ENCODE assay signal across 16 mouse cellular contexts in genomic region chr4:102592541-102592940, GRCm38 (mm10).
DNase-seq lines count a peak whose midpoint lies in the region; ATAC-seq and TF ChIP-seq lines count a peak whose summit lies in the region.
"Had no signal": no experiment of that assay in that cellular context is flagged by ENCODE, and none has a peak within 500 bp of the region (broad histone marks: within the 10 kb centered on the region; RNA-seq: fewer than 3 reads in every experiment).

No protein-coding gene starts in this region.

- DNase-seq in heart, adult 11 months: peak; percentile 65
- DNase-seq in CH12.LX (ENCODE audit: extremely low read depth): no peak
- no peak for DNase-seq in midbrain, embryonic 14.5 days
- DNase-seq in lung, postnatal 36 days: no peak
- no peak for DNase-seq in kidney, adult 11 months
- DNase-seq: cerebellum, adult 18-20 months; heart, postnatal 10 days; lung, adult 2 months; thymus, adult 18-20 months had no signal

- no peak overlapping the region for H3K4me2 ChIP-seq in heart, embryonic 11.5 days
- 0 out of 2 replicates have a peak overlapping the region, but pooled peaks have one; percentile 44 for H3K4me2 ChIP-seq in CH12.LX (ENCODE audit: insufficient read depth, low read depth, poor library complexity, severe bottlenecking)
- H3K4me2 ChIP-seq in hindbrain, embryonic 13.5 days: peak overlapping the region; percentile 56
- H3K4me2 ChIP-seq in midbrain, embryonic 14.5 days (ENCODE audit: low read length): peak overlapping the region; percentile 54
- H3K4me2 ChIP-seq: intestine, embryonic 15.5 days; limb, embryonic 15.5 days had no signal

- dilution Hi-C loops in CH12.LX (cut with MboI; ENCODE audit: extremely low pct_ligation_motif_present, extremely low pct_unique_long_range_greater_than_20kb, low sequenced_read_pairs): no loop called here

- TF ChIP-seq CTCF in CH12.LX (conservative IDR thresholded peaks at IDR 0.05 in 1 of 2, IDR thresholded peaks at IDR 0.05 in 1 of 2; ENCODE audit: low read depth in 2 of 2, low read length in 2 of 2): no peak

- H3K4me3 ChIP-seq in heart, embryonic 11.5 days (ENCODE audit: low read depth, low read length): no peak overlapping the region
- H3K4me3 ChIP-seq in CH12.LX (replicated peaks in 1 of 3; ENCODE audit: low read depth in 2 of 3, low read length in 2 of 3, poor library complexity in 1 of 3): no peak overlapping the region
- H3K4me3 ChIP-seq in hindbrain, embryonic 13.5 days: peak overlapping the region; percentile 17; the same call in 1 of the 2 replicates
- H3K4me3 ChIP-seq in midbrain, embryonic 14.5 days (replicated peaks; ENCODE audit: low read depth, low read length): peak overlapping the region; percentile 29
- H3K4me3 ChIP-seq: intestine, embryonic 15.5 days; limb, embryonic 15.5 days; myocyte had no signal

- no peak for TF ChIP-seq RAD21 in CH12.LX (IDR thresholded peaks at IDR 0.05; ENCODE audit: low read depth, low read length)

- peak; percentile 72 for TF ChIP-seq EP300 in CH12.LX (IDR thresholded peaks at IDR 0.05; ENCODE audit: low read length)

- no peak for ATAC-seq in heart, embryonic 11.5 days (replicated peaks; ENCODE audit: insufficient number of reproducible peaks, low FRiP score, low TSS enrichment)
- ATAC-seq in hindbrain, embryonic 13.5 days (ENCODE audit: low FRiP score): no peak
- ATAC-seq in midbrain, embryonic 14.5 days (ENCODE audit: low FRiP score, low TSS enrichment): no peak

- H3K79me2 ChIP-seq in CH12.LX (replicated peaks; ENCODE audit: control insufficient read depth, extremely low read depth, insufficient read depth, poor library complexity, severe bottlenecking): peaks cover 64% of the 10 kb centered on the region

- no peak overlapping the region for H3K9ac ChIP-seq in heart, embryonic 11.5 days (ENCODE audit: low read depth, low read length)
- no peak overlapping the region for H3K9ac ChIP-seq in CH12.LX (ENCODE audit: insufficient read depth, low read depth)
- H3K9ac ChIP-seq in hindbrain, embryonic 13.5 days: peak overlapping the region; percentile 61; the same call in 1 of the 2 replicates
- H3K9ac ChIP-seq in midbrain, embryonic 14.5 days (replicated peaks; ENCODE audit: low read length): peak overlapping the region; percentile 48
- H3K9ac ChIP-seq: intestine, embryonic 15.5 days; limb, embryonic 15.5 days had no signal

- no peak overlapping the region for H3K27ac ChIP-seq in heart, embryonic 11.5 days (ENCODE audit: low read depth, low read length)
- 0 out of 2 replicates have a peak overlapping the region, but pooled peaks have one; percentile 33 for H3K27ac ChIP-seq in CH12.LX (ENCODE audit: insufficient read depth, low read depth)
- peak overlapping the region; percentile 77 for H3K27ac ChIP-seq in hindbrain, embryonic 13.5 days
- peak overlapping the region; percentile 78 for H3K27ac ChIP-seq in midbrain, embryonic 14.5 days (replicated peaks; ENCODE audit: low read depth, low read length)
- H3K27ac ChIP-seq: intestine, embryonic 15.5 days; kidney, postnatal 0 days; limb, embryonic 15.5 days; macrophage had no signal

- H3K9me3 ChIP-seq in heart, embryonic 11.5 days (replicated peaks; ENCODE audit: control insufficient read depth, low read length): no peaks in the 10 kb centered on the region
- no peaks in the 10 kb centered on the region for H3K9me3 ChIP-seq in CH12.LX (replicated peaks; ENCODE audit: low read length)
- no peaks in the 10 kb centered on the region for H3K9me3 ChIP-seq in hindbrain, embryonic 13.5 days
- no peaks in the 10 kb centered on the region for H3K9me3 ChIP-seq in midbrain, embryonic 14.5 days (ENCODE audit: control insufficient read depth, low read length)
- H3K9me3 ChIP-seq: intestine, embryonic 15.5 days; limb, embryonic 15.5 days had no signal

- in situ Hi-C loops in CH12.LX (cut with MboI; ENCODE audit: low pct_ligation_motif_present, low pct_unique_long_range_greater_than_20kb, low sequenced_read_pairs): no loop called here

- H3K36me3 ChIP-seq in heart, embryonic 11.5 days (ENCODE audit: control insufficient read depth, insufficient read depth, low read length): peaks cover 7% of the 10 kb centered on the region
- H3K36me3 ChIP-seq in CH12.LX (replicated peaks in 1 of 2; ENCODE audit: control insufficient read depth in 1 of 2, insufficient read depth in 1 of 2, low read length in 1 of 2): peaks cover 49 to 83% of the 10 kb centered on the region in 2 experiments
- peaks cover 19% of the 10 kb centered on the region for H3K36me3 ChIP-seq in hindbrain, embryonic 13.5 days
- H3K36me3 ChIP-seq in midbrain, embryonic 14.5 days (ENCODE audit: control insufficient read depth, insufficient read depth, low read length): peaks cover 18% of the 10 kb centered on the region
- H3K36me3 ChIP-seq: intestine, embryonic 15.5 days had no signal

- TF ChIP-seq POLR2A in CH12.LX (IDR thresholded peaks at IDR 0.05; ENCODE audit: low read depth, low read length): no peak

- WGBS in heart, embryonic 11.5 days (ENCODE audit: insufficient replicate concordance): 80% methylated on average over 2 of the region's 2 CpGs
- 61% methylated on average over 2 of the region's 2 CpGs for WGBS in hindbrain, embryonic 13.5 days
- WGBS in midbrain, embryonic 14.5 days: 46% methylated on average over 2 of the region's 2 CpGs

- no peaks in the 10 kb centered on the region for H3K27me3 ChIP-seq in heart, embryonic 11.5 days (ENCODE audit: control insufficient read depth, insufficient read depth, low read length)
- H3K27me3 ChIP-seq in CH12.LX (replicated peaks): no peaks in the 10 kb centered on the region
- no peaks in the 10 kb centered on the region for H3K27me3 ChIP-seq in hindbrain, embryonic 13.5 days
- no peaks in the 10 kb centered on the region for H3K27me3 ChIP-seq in midbrain, embryonic 14.5 days (ENCODE audit: control insufficient read depth, insufficient read depth, low read length)
- H3K27me3 ChIP-seq: intestine, embryonic 15.5 days; limb, embryonic 15.5 days had no signal

- H3K4me1 ChIP-seq in heart, embryonic 11.5 days (ENCODE audit: control insufficient read depth, insufficient read depth, low read length): peaks cover 12% of the 10 kb centered on the region
- H3K4me1 ChIP-seq in CH12.LX (ENCODE audit: control insufficient read depth in 1 of 2, insufficient read depth in 2 of 2): peaks cover 18 to 56% of the 10 kb centered on the region in 2 experiments
- peaks cover 44% of the 10 kb centered on the region for H3K4me1 ChIP-seq in hindbrain, embryonic 13.5 days (replicated peaks)
- H3K4me1 ChIP-seq in midbrain, embryonic 14.5 days (ENCODE audit: control insufficient read depth, insufficient read depth, low read length): peaks cover 58% of the 10 kb centered on the region

TF ChIP-seq in CH12.LX, 34 proteins besides CTCF, POLR2A, EP300 and RAD21:
- TF ChIP-seq RCOR1 (conservative IDR thresholded peaks at IDR 0.05; ENCODE audit: low read depth, low read length): no peak
- TF ChIP-seq USF2 (conservative IDR thresholded peaks at IDR 0.05; ENCODE audit: low read depth, low read length): no peak
- TF ChIP-seq IRF4 (IDR thresholded peaks at IDR 0.05; ENCODE audit: low read depth, low read length): peak; percentile 90
- TF ChIP-seq ZNF384 (IDR thresholded peaks at IDR 0.05; ENCODE audit: low read depth, low read length): peak; percentile 27; the same call in 1 of the 2 replicates
- no peak for TF ChIP-seq NRF1 (IDR thresholded peaks at IDR 0.05; ENCODE audit: low read depth, low read length)
- TF ChIP-seq PAX5 (IDR thresholded peaks at IDR 0.05; ENCODE audit: low read length): no peak
- no peak for TF ChIP-seq MAFK (IDR thresholded peaks at IDR 0.05; ENCODE audit: insufficient replicate concordance, low read length)
- 0 out of 2 replicates have a peak, but pooled peaks have one; percentile 38 for TF ChIP-seq MAZ (IDR thresholded peaks at IDR 0.05; ENCODE audit: low read depth, low read length)
- TF ChIP-seq UBTF (IDR thresholded peaks at IDR 0.05; ENCODE audit: low read depth, low read length): no peak
- no peak for TF ChIP-seq ZMIZ1 (IDR thresholded peaks at IDR 0.05; ENCODE audit: low read depth, low read length)
- peak; percentile 58; the same call in 1 of the 2 replicates for TF ChIP-seq ETS1 (conservative IDR thresholded peaks at IDR 0.05; ENCODE audit: low read depth, low read length)
- peak; percentile 64 for TF ChIP-seq BHLHE40 (IDR thresholded peaks at IDR 0.05; ENCODE audit: low read depth, low read length)

Comparison
In these comparisons a context has a peak if more than half of its experiments do, and no peak if none do; other contexts are left out.
1. H3K4me3 ChIP-seq: peak in hindbrain, embryonic 13.5 days (single experiment) and midbrain, embryonic 14.5 days (single experiment); none in heart, embryonic 11.5 days (single experiment) and CH12.LX (0 of 3).
2. H3K9ac ChIP-seq: peak in hindbrain, embryonic 13.5 days (single experiment) and midbrain, embryonic 14.5 days (single experiment); none in heart, embryonic 11.5 days (single experiment) and CH12.LX (single experiment).